Mouse (Mus musculus) heart, adult 11 months (tissue): Measurements from ENCODE around the gene Abi3.

Experiments used
- DNase-seq: peaks from one replicate; pipeline ENCODE4 v3.0.0; 2022

Abi3 gene

GRCm38 (mm10) chr11:95783958-95784357 lies 58.3 kb downstream of the Abi3 start:
- no peak for DNase-seq

- no peak for DNase-seq
These were observed 58.8 kb downstream of the Abi3 start for GRCm38 (mm10) chr11:95783457-95783856.

GRCm38 (mm10) chr11:95781557-95781956 lies 60.7 kb downstream of the Abi3 start:
- no peak for DNase-seq

GRCm38 (mm10) chr11:95780480-95780879 lies 61.8 kb downstream of the Abi3 start:
- DNase-seq: no peak
